In genomic region chr11:120993080-120993479, GRCm38 (mm10) we compare ENCODE assay signal across 21 mouse cellular contexts. TPM values are rescaled to one million over a fixed set of nuclear protein-coding genes. Genes with fewer than 3 reads are reported as not detected.
DNase-seq lines count a peak whose midpoint lies in the region; ATAC-seq and TF ChIP-seq lines count a peak whose summit lies in the region.
"Had no signal": no experiment of that assay in that cellular context is flagged by ENCODE, and none has a peak within 500 bp of the region (broad histone marks: within the 10 kb centered on the region; RNA-seq: fewer than 3 reads in every experiment).

No protein-coding gene starts in this region.

- no peak for ATAC-seq in liver, postnatal 0 days
- ATAC-seq in liver, embryonic 12.5 days: no peak
- ATAC-seq in intestine, embryonic 16.5 days: no peak
- ATAC-seq: forebrain, embryonic 16.5 days; hindbrain, postnatal 0 days had no signal

- no peaks in the 10 kb centered on the region for H3K9me3 ChIP-seq in liver, postnatal 0 days (ENCODE audit: low read length)
- H3K9me3 ChIP-seq in liver, embryonic 12.5 days (replicated peaks): no peaks in the 10 kb centered on the region
- H3K9me3 ChIP-seq in intestine, embryonic 16.5 days (ENCODE audit: control insufficient read depth, low read length): no peaks in the 10 kb centered on the region
- H3K9me3 ChIP-seq: embryonic facial prominence, embryonic 15.5 days had no signal

- no peaks in the 10 kb centered on the region for H3K27me3 ChIP-seq in liver, postnatal 0 days (ENCODE audit: insufficient read depth, low read length)
- H3K27me3 ChIP-seq in liver, embryonic 12.5 days (replicated peaks): no peaks in the 10 kb centered on the region
- no peaks in the 10 kb centered on the region for H3K27me3 ChIP-seq in intestine, embryonic 16.5 days (replicated peaks; ENCODE audit: control insufficient read depth, insufficient read depth, low read length)
- H3K27me3 ChIP-seq: embryonic facial prominence, embryonic 15.5 days had no signal

- H3K36me3 ChIP-seq in liver, postnatal 0 days (replicated peaks; ENCODE audit: insufficient read depth, low read length): no peaks in the 10 kb centered on the region
- peaks cover 8% of the 10 kb centered on the region; the same call in 1 of the 2 replicates for H3K36me3 ChIP-seq in liver, embryonic 12.5 days
- no peaks in the 10 kb centered on the region for H3K36me3 ChIP-seq in intestine, embryonic 16.5 days (ENCODE audit: control insufficient read depth, insufficient read depth, low read length)

- intact Hi-C loops in gastrocnemius, adult 2 months (cut with DNase I): no loop called here

- H3K4me3 ChIP-seq in gastrocnemius, adult 2 months: peak overlapping the region; percentile 94
- no peak overlapping the region for H3K4me3 ChIP-seq in liver, postnatal 0 days (ENCODE audit: low read depth, low read length)
- no peak overlapping the region for H3K4me3 ChIP-seq in liver, embryonic 12.5 days
- H3K4me3 ChIP-seq in intestine, embryonic 16.5 days (ENCODE audit: low read length): no peak overlapping the region
- H3K4me3 ChIP-seq: embryonic facial prominence, embryonic 15.5 days; erythroblast, embryonic 14.5 days had no signal

- TF ChIP-seq CTCF in gastrocnemius, adult 2 months (IDR thresholded peaks at IDR 0.05): no peak
- no peak for TF ChIP-seq CTCF in liver, postnatal 0 days (IDR thresholded peaks at IDR 0.05; ENCODE audit: low read depth)

- H3K4me1 ChIP-seq in liver, postnatal 0 days (ENCODE audit: insufficient read depth): peaks cover 50% of the 10 kb centered on the region
- peaks cover 61% of the 10 kb centered on the region for H3K4me1 ChIP-seq in liver, embryonic 12.5 days
- H3K4me1 ChIP-seq in intestine, embryonic 16.5 days (ENCODE audit: control insufficient read depth, insufficient read depth, low read length): peaks cover 32% of the 10 kb centered on the region

- H3K9ac ChIP-seq in liver, postnatal 0 days (replicated peaks): no peak overlapping the region
- H3K9ac ChIP-seq in liver, embryonic 12.5 days: no peak overlapping the region
- peak overlapping the region; percentile 59; the same call in 1 of the 2 replicates for H3K9ac ChIP-seq in intestine, embryonic 16.5 days (ENCODE audit: low read depth, low read length)
- H3K9ac ChIP-seq: embryonic facial prominence, embryonic 15.5 days had no signal

- H3K4me2 ChIP-seq in liver, postnatal 0 days (ENCODE audit: low read depth, low read length): peak overlapping the region; percentile 87
- H3K4me2 ChIP-seq in liver, embryonic 12.5 days: no peak overlapping the region
- H3K4me2 ChIP-seq in intestine, embryonic 16.5 days (ENCODE audit: low read depth, low read length): peak overlapping the region; percentile 19
- H3K4me2 ChIP-seq: embryonic facial prominence, embryonic 15.5 days; heart, embryonic 11.5 days had no signal

- 73% methylated on average over 3 of the region's 3 CpGs for WGBS in liver, postnatal 0 days (ENCODE audit: insufficient replicate concordance)
- WGBS in liver, embryonic 12.5 days (ENCODE audit: insufficient replicate concordance): 91% methylated on average over 3 of the region's 3 CpGs
- WGBS in intestine, embryonic 16.5 days: 92% methylated on average over 3 of the region's 3 CpGs

- DNase-seq in gastrocnemius, adult 2 months: peak; percentile 56
- no peak for DNase-seq in gastrocnemius, postnatal 25 days
- DNase-seq in liver, postnatal 0 days: no peak
- no peak for DNase-seq in B cell, adult 2 months
- DNase-seq in left cerebral cortex, adult 9 months (ENCODE audit: low spot score in 2 of 2): no peak
- DNase-seq: adrenal gland, adult 2 months; adrenal gland, postnatal 25 days; cerebellum, adult 2 months; heart, adult 2 months; heart, postnatal 36 days had no signal

- peak overlapping the region; percentile 100 for H3K27ac ChIP-seq in gastrocnemius, adult 2 months
- 0 out of 2 replicates have a peak overlapping the region, but pooled peaks have one; percentile 7 for H3K27ac ChIP-seq in liver, postnatal 0 days (ENCODE audit: low read depth)
- no peak overlapping the region for H3K27ac ChIP-seq in liver, embryonic 12.5 days
- H3K27ac ChIP-seq in intestine, embryonic 16.5 days (ENCODE audit: low read length): peak overlapping the region; percentile 94; the same call in 1 of the 2 replicates
- H3K27ac ChIP-seq: embryonic facial prominence, embryonic 15.5 days; heart, adult 2 months; hindbrain, postnatal 0 days had no signal

- TF ChIP-seq EP300 in liver, postnatal 0 days (IDR thresholded peaks at IDR 0.05; ENCODE audit: low read depth): no peak

RNA-seq across cellular contexts. Expression of gene Csnk1d, which starts 1.9 kb away (rescaled TPM):
- 10 to 100 TPM; 50.0 to 53.7 TPM for total RNA-seq in gastrocnemius, adult 2 months (2021)
- 10 to 100 TPM; 45.8 to 52.6 TPM for total RNA-seq in gastrocnemius, postnatal 25 days (2021)
- polyA plus RNA-seq in liver, postnatal 0 days (2015; fragmentation: Nextera tagmentation; extraction: Ambion mirVana): 29.9 and 30.0 TPM in 2 replicates
- polyA plus RNA-seq in liver, embryonic 12.5 days (2016; fragmentation: Nextera tagmentation; extraction: Ambion mirVana): 58.4 and 61.1 TPM in 2 replicates
- 93.9 and 97.7 TPM in 2 replicates for polyA plus RNA-seq in intestine, embryonic 16.5 days (2015; fragmentation: Nextera tagmentation; extraction: Ambion mirVana)

RNA-seq across cellular contexts. Expression of gene Slc16a3, which starts 44.8 kb away (rescaled TPM):
- total RNA-seq in gastrocnemius, adult 2 months (2021): 100 to 1,000 TPM; 295 to 479 TPM
- 100 to 1,000 TPM; 313 to 418 TPM for total RNA-seq in gastrocnemius, postnatal 25 days (2021)
- polyA plus RNA-seq in liver, postnatal 0 days (2015; fragmentation: Nextera tagmentation; extraction: Ambion mirVana): 9.9 and 13.9 TPM in 2 replicates
- 166 and 170 TPM in 2 replicates for polyA plus RNA-seq in liver, embryonic 12.5 days (2016; fragmentation: Nextera tagmentation; extraction: Ambion mirVana)
- polyA plus RNA-seq in intestine, embryonic 16.5 days (2015; fragmentation: Nextera tagmentation; extraction: Ambion mirVana): 83.8 and 92.6 TPM in 2 replicates

RNA-seq across cellular contexts. Expression of gene Cd7, which starts 46.1 kb away (rescaled TPM):
- not detected for total RNA-seq in gastrocnemius, adult 2 months (2021)
- not detected for total RNA-seq in gastrocnemius, postnatal 25 days (2021)
- 3.2 and 3.3 TPM in 2 replicates for polyA plus RNA-seq in liver, postnatal 0 days (2015; fragmentation: Nextera tagmentation; extraction: Ambion mirVana)
- 0.33 and 0.54 TPM in 2 replicates for polyA plus RNA-seq in liver, embryonic 12.5 days (2016; fragmentation: Nextera tagmentation; extraction: Ambion mirVana)
- 6.7 and 7.9 TPM in 2 replicates for polyA plus RNA-seq in intestine, embryonic 16.5 days (2015; fragmentation: Nextera tagmentation; extraction: Ambion mirVana)
- total RNA-seq: adrenal gland, postnatal 25 days; gastrocnemius, adult 8-10 months; hindbrain, postnatal 0 days had no signal
- polyA plus RNA-seq: embryonic facial prominence, embryonic 11.5 days; erythroblast, embryonic 14.5 days; forebrain, embryonic 11.5 days; forebrain, embryonic 16.5 days; heart, embryonic 11.5 days; hindbrain, embryonic 11.5 days; hindbrain, postnatal 0 days had no signal
